ENCODE assay signal across 31 mouse cellular contexts in genomic region chr15:24911466-24911865, GRCm38 (mm10).
A peak's percentile ranks its signal among the peaks of the same experiment; 100 is the strongest.
DNase-seq lines count a peak whose midpoint lies in the region; ATAC-seq and TF ChIP-seq lines count a peak whose summit lies in the region.
"Had no signal": no experiment of that assay in that cellular context is flagged by ENCODE, and none has a peak within 500 bp of the region (broad histone marks: within the 10 kb centered on the region; RNA-seq: fewer than 3 reads in every experiment).

No protein-coding gene starts in this region.

- no peaks in the 10 kb centered on the region for H3K9me3 ChIP-seq in embryonic facial prominence, embryonic 11.5 days (replicated peaks; ENCODE audit: control insufficient read depth, low read length)
- H3K9me3 ChIP-seq in embryonic facial prominence, embryonic 10.5 days, result no peaks in the 10 kb centered on the region
- H3K9me3 ChIP-seq: embryonic facial prominence, embryonic 15.5 days; forebrain, embryonic 13.5 days had no signal

- H3K27me3 ChIP-seq in embryonic facial prominence, embryonic 11.5 days (ENCODE audit: control insufficient read depth, insufficient read depth, low read length), result no peaks in the 10 kb centered on the region
- H3K27me3 ChIP-seq in embryonic facial prominence, embryonic 10.5 days (replicated peaks; ENCODE audit: low read depth, poor library complexity, severe bottlenecking), result no peaks in the 10 kb centered on the region
- H3K27me3 ChIP-seq: embryonic facial prominence, embryonic 15.5 days; forebrain, embryonic 13.5 days had no signal

- H3K27ac ChIP-seq in embryonic facial prominence, embryonic 11.5 days (replicated peaks; ENCODE audit: low read depth, low read length), result no peak overlapping the region
- no peak overlapping the region for H3K27ac ChIP-seq in embryonic facial prominence, embryonic 10.5 days (replicated peaks)
- H3K27ac ChIP-seq in left cerebral cortex, adult 2 months, result no peak overlapping the region
- H3K27ac ChIP-seq: embryonic facial prominence, embryonic 15.5 days; forebrain, embryonic 13.5 days; liver, embryonic 14.5 days; macrophage; stomach, postnatal 0 days had no signal

- H3K4me2 ChIP-seq in embryonic facial prominence, embryonic 11.5 days (ENCODE audit: low read depth, low read length), result no peak overlapping the region
- H3K4me2 ChIP-seq: embryonic facial prominence, embryonic 15.5 days; forebrain, embryonic 13.5 days; heart, embryonic 11.5 days had no signal

- no peak overlapping the region for H3K9ac ChIP-seq in embryonic facial prominence, embryonic 11.5 days (replicated peaks; ENCODE audit: low read length)
- H3K9ac ChIP-seq: embryonic facial prominence, embryonic 15.5 days; forebrain, embryonic 13.5 days; liver, embryonic 14.5 days had no signal

- intact Hi-C loops in left cerebral cortex, postnatal 4 days (cut with DNase I), result no loop called here
- intact Hi-C loops in left cerebral cortex, adult 2 months (cut with DNase I), result no loop called here

- no peaks in the 10 kb centered on the region for H3K4me1 ChIP-seq in embryonic facial prominence, embryonic 11.5 days (ENCODE audit: control insufficient read depth, insufficient read depth, low read length)
- peaks cover 3% of the 10 kb centered on the region; the same call in 1 of the 2 replicates for H3K4me1 ChIP-seq in embryonic facial prominence, embryonic 10.5 days
- H3K4me1 ChIP-seq: embryonic facial prominence, embryonic 15.5 days; forebrain, embryonic 13.5 days had no signal

- peak; percentile 5 for DNase-seq in embryonic facial prominence, embryonic 11.5 days (ENCODE audit: low spot score)
- DNase-seq in embryonic facial prominence, embryonic 10.5 days (ENCODE audit: low spot score), result no peak
- peak; percentile 16 for DNase-seq in left cerebral cortex, postnatal 4 days
- DNase-seq in left cerebral cortex, adult 2 months (ENCODE audit: extremely low spot score in 1 of 2, low spot score in 2 of 2), result no peak
- peak; percentile 56 for DNase-seq in Muller cell, postnatal 12 days (ENCODE audit: inconsistent ontology term)
- peak; percentile 19 for DNase-seq in brain, adult 2 months (ENCODE audit: low read depth, low spot score)
- DNase-seq in gastrocnemius, postnatal 25 days, result no peak
- DNase-seq: adrenal gland, adult 2 months; adrenal gland, postnatal 36 days; B cell, adult 2 months; cerebellum, adult 9-10 months; gastrocnemius, postnatal 36 days; heart, adult 18-20 months; heart, postnatal 36 days; kidney, adult 9 months; kidney, postnatal 10 days; layer of hippocampus, postnatal 36 days; liver; lung, adult 2 months; lung, postnatal 10 days; right cerebral cortex, postnatal 4 days; thymus, adult 18-20 months; thymus, postnatal 25 days had no signal

- TF ChIP-seq CTCF in left cerebral cortex, adult 2 months (IDR thresholded peaks at IDR 0.05), result no peak

- no peak overlapping the region for H3K4me3 ChIP-seq in embryonic facial prominence, embryonic 11.5 days (ENCODE audit: low read depth, low read length)
- H3K4me3 ChIP-seq in embryonic facial prominence, embryonic 10.5 days, result no peak overlapping the region
- H3K4me3 ChIP-seq in left cerebral cortex, adult 2 months, result no peak overlapping the region
- H3K4me3 ChIP-seq: embryonic facial prominence, embryonic 15.5 days; forebrain, embryonic 13.5 days had no signal

- ATAC-seq in embryonic facial prominence, embryonic 11.5 days (replicated peaks; ENCODE audit: insufficient number of reproducible peaks, low FRiP score, low TSS enrichment, low read depth), result no peak
- ATAC-seq: activated CD4-positive, CD25-positive, alpha-beta regulatory T cell, adult 4 months; forebrain, embryonic 13.5 days; intestine, embryonic 16.5 days had no signal

- 73% methylated on average over 1 of the region's 1 CpGs for WGBS in embryonic facial prominence, embryonic 11.5 days
- 49% methylated on average over 1 of the region's 1 CpGs for WGBS in embryonic facial prominence, embryonic 10.5 days

- H3K36me3 ChIP-seq in embryonic facial prominence, embryonic 11.5 days (replicated peaks; ENCODE audit: control insufficient read depth, insufficient read depth, low read depth, low read length), result no peaks in the 10 kb centered on the region
- H3K36me3 ChIP-seq in embryonic facial prominence, embryonic 10.5 days (replicated peaks), result no peaks in the 10 kb centered on the region
- H3K36me3 ChIP-seq: embryonic facial prominence, embryonic 15.5 days had no signal

Comparison
In these comparisons a context has a peak if more than half of its experiments do, and no peak if none do; other contexts are left out.
1. DNase-seq: peak in embryonic facial prominence, embryonic 11.5 days (single experiment), left cerebral cortex, postnatal 4 days (single experiment), Muller cell, postnatal 12 days (single experiment) and brain, adult 2 months (single experiment); none in embryonic facial prominence, embryonic 10.5 days (single experiment), left cerebral cortex, adult 2 months (0 of 2) and gastrocnemius, postnatal 25 days (single experiment).